Mouse (Mus musculus) natural killer cell, adult 2 months (primary cell): Measurements from ENCODE around the gene Parm1.

Experiments
- DNase-seq, 2 experiments: peaks; one replicate each; pipeline ENCODE4 v3.0.0; 2022; ENCODE audit warnings: low spot score in 2 of 2

Gene Parm1

DNA sequence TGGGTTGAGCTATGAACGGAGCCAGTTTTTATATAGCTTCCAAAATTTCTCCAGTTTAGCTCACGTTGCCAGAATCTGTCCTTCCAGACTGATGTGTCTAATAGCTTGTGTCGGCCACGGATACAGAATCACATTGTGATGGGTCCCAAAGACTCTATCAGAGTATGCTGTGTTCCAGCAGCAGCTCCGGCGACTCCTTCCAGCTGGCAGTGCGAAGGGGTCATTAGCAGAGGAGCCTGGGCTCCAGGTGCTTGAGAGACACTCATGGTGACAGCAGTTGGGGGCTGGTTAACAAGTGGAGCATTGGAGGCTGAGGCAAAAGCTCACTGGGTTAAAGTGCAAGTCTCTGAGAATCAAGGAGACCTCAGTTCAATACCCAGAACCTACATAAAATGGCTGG is 61.5 kb downstream of the Parm1 start:
- DNase-seq: no peak

DNA sequence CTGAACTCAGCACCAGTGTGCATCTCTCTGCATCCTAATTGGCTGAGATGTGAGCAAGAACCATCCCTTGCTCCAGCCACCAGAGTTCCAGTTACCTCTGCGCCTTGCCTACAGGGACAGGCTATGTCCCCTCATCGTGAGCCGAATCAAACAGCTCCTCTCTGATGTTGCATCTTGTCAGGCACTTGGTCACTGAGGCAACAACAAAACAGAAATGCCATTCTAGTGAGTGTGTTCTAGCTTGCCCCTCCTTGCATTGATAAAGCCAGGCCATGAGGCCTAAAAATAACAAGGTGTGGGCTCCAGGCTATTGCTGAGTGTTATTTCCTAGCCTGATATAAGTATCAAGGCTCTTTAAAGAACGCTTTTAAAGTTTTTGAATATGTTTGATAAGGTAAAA is 64.4 kb downstream of the Parm1 start:
- no peak for DNase-seq

DNA sequence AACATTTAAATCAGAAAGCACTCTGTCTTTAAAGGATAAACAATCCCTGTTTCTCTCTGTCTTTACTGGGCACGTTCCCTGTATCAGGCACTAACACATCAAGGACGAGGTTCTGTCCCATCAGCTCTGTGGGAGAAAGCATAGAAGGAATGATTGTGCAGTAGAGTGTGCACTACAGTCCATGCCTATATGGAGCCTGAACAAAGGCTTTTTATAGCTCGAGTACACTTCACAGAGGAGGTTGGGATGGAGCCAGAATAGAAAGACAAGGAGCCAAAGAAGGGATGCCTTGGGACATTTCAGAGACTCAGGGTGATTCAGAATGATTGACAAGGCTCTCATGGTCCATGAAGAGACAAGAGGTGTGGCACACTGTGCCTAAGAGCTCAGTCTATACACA is 68.8 kb downstream of the Parm1 start:
- DNase-seq: no peak

DNA sequence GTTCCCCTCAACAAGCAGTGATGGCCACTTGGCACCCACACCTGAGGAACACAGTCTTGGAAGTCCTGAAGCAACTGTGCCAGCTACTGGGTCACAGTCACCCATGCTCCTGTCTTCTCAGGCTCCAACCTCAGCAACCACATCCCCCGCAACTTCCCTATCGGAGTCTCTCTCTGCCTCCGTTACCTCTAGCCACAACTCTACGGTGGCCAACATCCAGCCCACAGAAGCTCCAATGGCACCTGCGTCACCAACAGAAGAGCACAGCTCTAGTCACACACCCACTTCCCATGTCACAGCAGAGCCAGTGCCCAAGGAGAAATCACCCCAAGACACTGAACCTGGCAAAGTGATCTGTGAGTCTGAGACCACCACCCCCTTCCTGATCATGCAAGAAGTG is 76.7 kb downstream of the Parm1 start:
- DNase-seq: no peak

DNA sequence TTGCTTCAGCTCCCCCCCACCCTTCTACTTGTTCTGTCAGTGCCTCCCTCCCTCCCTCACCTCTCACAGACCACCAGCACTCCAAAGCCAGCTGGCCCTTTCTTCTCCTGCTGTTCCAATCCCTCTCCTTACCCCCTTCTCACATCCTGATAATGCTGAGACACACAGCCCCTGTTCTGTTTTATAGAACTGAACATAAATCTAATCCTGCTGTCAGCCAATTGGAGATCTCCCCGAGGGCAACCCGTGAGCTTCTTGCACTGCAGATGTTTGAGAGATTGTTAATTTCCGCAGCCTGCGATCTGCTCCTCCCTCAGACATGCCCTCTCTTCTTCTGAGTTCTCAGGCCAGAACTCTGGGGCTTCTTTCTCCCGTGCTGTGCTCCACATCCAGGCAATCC is 79.8 kb downstream of the Parm1 start:
- no peak for DNase-seq

DNA sequence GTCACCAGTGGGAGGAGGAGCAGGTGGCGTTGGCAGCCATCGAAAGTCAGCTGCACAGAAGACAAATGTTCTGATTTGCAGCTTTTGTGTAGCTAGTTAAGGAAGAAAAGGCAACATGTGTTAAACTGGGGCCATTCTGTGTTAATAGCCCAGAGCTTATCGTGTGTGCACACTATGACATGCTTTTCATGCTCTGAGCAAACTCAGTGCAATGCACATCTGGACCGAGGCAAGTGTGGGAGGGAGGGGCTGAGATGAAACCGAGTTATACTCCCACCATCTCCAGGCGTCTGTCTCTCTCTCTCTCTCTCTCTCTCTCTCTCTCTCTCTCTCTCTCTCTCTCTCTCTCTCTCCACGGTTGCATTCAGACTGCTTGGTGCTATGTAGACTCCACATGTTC is 82.4 kb downstream of the Parm1 start:
- no peak for DNase-seq

DNA sequence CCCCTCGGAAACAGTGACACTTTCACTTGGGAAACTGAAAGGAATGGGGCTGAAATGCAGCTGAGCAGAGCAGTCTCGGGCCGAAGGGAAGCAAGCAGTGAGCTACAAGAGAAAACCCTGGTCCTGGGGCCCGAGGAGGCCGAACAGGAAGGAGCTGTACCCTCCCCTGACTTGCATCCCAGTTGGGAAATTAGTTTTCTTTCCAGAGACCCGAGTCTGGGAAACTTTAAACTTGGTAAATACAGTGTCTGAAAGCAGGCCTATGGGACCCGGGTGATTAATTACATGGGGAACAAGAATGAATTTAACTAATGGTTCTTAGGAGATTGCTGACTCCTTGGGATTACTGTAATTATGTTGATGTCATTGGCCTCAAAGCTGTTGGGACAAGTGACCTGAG is 85.9 kb downstream of the Parm1 start:
- DNase-seq: no peak

DNA sequence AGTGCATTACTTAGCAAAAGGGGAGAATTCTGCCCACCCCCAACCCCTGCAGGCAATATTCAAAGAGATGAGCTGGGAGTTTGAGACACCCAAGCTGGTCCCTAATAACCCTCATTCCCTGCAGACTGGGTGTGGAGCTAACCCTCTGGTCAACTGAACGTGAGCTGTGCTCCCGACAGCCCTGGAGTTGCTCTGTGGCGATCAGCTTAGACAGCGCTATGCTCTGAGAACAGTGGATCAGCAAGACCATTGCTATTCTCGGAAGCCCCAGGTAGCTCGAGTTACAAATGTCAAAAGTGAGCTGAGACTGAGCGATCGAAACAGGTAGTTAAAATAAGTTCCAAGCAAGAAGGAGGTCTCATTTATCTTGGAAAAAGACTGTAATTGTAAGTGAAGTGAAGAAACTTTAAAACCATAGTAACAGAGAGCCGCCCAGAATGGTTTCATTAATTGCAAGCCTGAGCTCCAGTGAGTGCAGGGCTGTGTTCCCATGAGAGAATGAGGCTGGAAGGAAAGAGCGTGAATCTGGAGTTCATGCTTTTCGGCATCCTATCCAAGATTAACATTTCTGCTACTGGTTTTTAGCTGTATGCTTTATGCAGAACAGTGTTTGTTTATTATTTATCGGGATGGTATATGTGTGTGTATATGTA is 86.5 kb downstream of the Parm1 start:
- DNase-seq: no peak

DNA sequence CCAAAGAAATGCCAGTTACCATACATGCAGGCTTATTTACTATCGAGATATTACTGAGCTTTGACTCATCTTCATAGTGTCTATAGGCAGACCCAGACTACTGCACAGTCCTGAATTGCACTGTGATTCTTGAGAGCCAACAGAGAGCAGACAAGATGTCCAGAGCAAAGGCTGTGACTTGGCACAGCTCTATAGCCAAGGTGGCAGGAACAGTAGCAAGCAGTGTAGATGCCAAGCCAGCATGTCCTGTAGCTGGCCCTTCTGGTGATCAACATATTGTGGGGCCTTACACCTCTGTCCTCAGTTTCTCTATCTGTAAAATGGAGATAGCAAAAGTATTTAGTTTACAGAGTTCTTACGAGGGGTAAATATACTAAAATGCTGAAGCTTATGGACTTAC is 89.8 kb downstream of the Parm1 start:
- no peak for DNase-seq

DNA sequence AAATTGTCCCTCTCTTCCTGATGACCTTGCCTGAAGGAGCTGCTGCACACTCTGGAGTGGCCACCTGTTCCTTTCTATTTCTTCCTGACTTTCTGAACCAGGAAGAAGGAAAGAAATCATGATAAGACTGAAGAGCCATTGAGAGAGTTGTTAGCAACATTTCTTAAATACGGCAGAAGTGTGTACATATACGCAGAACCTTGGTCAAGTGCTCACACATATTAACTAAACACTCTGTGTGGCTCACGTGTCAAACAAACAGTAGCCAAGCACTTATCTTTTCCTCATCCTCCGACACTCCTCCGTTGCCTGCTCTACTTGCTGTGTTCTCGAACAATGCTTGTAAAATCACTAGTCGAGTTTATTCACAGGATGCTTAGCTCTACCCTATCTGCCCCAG is 90.4 kb downstream of the Parm1 start:
- no peak for DNase-seq

DNA sequence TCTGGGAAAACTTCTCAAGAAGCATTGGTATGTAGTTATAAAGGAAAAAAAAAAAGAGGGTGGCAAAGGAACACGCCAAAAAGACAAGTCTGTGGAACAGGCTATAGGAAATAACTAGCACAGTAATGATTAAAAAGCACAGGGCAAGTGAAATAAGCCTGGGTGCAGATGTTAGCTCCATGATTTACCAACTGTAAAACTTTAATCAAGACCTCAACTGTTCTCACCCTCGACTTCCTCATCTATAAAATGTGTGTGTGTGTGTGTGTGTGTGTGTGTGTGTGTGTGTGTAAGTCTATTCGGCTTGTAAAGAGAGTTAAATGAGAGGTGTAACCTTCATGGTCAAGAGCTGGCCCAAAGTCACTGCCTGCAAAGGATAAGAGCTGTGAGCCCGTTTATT is 91.6 kb downstream of the Parm1 start:
- DNase-seq: no peak

DNA sequence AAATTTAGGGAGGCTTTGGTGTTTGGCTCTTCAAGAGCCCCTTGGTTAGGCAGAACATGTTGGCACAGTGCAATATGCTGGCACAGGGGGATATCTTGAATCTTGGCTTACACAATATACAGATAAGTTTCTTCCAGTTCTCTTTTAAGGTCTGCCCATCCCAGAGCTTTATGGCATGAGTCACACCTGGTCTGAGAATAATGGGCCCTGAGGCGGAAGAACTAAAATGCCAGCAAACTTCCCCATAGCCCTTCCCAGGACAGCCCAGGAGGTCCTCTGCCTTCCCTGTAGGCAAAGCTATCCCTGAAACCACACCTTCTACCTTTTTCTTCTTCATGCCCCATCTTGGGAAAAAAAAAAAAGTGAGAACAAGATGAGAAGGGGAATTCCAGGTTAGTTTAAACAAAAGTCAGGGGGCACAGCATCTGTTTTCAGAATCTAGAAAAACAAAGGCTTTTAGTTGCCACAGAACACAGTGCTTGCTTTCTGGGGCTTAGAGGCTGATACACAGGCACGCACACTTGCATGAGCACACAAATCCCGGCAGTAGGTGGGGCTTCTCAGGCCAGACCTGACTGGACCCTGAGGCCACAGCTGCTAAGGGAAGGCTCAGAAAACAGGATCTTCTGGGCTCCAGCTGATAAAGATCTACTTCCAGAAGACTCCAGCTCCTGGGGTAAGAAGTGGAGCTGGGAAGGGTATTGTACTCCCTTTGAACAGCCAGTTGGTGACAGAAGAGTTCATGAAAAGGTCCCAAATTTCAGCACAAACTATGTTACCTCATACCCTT is 92.3 kb downstream of the Parm1 start:
- no peak for DNase-seq

DNA sequence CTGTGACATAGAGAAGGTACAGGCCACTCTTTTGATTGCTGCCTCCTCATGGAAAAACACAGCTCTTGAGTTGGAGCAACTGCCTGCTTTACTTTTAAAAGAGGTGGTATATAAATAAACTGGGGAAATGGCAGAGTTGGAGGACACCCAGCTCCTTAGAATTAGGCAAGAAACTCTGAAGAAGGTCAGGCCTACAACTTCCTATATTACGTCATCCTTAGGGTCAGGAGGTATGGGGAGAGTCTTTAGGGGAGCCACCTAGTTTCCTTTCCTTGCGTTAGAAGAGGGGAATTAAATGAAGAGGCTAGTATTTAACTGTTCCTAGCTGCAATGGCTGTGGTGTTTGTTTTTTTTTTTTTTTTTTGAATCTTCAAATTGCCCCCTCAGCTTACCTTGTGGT is 93.1 kb downstream of the Parm1 start:
- no peak for DNase-seq

DNA sequence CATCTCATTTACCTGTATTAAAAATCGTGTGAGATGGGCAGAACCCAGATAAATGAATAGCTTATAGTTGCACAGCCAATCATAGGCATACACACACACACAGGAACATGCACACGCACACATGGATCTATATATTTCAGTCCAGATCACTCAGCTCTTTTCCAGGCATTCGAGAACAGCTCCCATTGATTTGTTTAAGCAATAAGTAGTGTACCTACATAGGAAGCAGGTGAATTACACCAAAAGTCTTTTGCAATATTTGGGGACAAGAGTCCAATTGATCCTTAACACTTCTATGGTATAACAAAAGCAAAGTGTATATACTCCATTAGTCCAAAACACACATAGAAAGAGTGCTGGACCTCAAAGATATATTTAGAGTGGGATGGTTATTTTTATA is 94.2 kb downstream of the Parm1 start:
- DNase-seq: no peak

DNA sequence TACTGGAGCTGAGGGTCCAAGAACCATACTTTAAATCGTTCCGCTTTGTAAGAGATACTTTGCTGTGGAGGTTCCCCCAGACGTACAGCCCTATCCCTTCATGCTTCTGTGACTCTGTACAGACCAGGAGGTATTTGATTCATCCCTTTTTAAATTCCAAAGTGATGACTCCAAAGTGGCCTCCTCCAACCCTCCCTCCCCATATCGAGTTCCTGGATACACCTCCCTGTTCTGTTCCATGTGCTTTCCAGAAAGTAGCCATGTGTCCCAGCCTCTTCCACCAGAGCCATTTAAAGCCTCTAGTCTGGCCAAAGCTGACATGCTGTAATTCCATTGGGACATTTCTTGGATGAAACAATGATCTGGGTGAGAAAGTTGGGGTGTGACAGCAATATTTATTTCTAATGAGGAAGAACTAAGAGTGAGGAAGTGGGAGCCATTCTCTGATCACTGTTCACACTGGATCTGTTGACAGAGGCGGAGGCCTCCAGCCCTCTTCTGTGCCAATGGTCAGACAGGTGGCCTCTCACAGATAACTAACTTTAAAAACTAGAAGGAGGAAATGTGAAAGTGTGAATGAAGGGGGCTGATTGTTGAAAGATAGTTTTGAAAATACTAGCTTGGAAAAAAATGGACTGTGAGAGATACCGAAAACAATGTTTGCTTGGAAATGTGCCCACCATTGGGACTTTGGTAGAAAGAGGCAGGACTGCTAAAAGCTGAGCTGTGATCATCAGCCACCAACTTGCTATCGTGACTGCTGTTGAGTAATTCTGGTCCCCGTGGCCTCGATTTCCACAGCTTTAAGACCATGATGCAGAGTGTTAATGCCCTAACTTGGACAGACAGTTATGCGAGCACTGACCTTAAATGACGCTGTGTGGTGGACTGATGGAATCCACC is 100.2 kb downstream of the Parm1 start:
- no peak for DNase-seq

DNA sequence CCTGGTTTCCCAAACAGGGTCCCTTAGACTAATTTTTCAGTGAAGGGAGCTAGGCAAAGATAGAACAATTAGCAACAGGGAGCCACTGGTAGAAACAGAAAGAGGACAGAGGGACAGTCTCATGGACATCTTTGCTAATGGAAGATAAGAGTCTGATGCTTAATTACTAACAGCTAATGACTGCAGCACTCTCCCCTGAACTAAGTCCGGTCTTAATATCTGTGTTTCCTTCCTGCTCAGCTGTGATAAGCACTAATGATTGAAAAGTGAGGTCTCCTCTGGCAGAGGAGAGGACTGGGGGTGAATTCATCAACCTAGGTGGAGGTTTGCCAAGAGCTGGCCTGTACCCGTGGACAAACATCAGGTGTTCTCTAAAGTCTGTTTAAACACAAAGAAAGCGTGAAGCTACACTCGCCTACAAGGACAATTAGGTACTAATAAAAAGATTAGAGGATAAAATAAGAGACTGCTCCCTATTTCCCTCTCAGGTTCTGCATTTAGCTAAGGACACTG is 101.3 kb downstream of the Parm1 start:
- no peak for DNase-seq

DNA sequence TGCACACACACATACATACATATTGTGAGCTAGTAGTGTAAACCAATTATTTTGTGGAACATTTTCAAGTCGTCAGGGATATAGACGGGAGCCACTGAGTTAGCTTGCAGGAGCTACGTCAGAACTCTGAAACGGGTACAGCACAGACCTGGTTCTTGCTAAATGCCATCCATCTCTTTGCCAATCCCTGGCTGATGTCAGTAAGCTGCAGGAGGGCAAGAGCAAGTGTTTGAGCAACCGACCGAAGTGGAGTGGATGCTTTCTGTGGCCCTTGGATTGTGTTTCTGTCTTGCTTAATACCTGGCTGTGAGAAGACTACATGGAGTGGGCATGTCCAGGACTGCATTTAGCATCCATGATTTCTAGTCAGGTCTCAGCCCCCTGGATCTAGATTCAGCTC is 103.8 kb downstream of the Parm1 start:
- DNase-seq: no peak

DNA sequence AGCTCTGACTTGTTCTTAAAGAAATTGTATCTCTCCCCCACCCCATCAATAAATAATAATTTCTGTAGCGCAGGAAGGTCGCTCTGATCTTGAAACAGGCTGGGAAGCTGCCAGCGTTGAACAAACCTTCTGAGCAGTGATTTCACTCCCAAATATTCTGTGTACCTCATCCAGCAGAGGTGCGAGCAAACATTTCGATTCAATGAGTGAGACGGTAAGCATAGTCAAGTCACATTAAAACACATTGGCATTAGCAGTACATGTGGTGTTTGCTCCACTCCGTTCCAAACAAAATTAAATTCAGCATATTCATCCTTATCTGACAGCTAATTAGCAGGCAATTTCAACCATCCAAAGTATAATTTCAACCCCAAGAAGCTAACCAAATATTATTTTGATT is 109.4 kb downstream of the Parm1 start:
- no peak for DNase-seq

DNA sequence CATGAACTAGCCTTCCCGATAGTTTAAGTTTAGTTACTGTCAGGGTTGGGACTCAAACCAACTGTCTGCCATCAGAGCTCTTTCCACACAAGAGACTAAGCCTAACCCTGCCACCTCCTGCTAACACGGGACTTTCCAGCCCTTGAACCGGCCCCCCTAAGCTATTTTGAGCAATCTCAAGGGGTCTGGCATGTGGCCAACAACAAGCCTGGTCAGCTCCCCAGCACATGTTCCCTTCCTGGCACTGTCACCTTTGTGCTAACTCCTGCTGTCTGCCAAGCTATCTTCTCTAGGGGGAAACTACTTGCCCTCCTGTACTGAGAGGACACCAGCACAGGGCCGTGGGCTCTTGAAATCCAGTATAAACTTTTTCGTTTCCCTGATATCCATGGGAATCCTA is 112.1 kb downstream of the Parm1 start:
- DNase-seq: no peak

DNA sequence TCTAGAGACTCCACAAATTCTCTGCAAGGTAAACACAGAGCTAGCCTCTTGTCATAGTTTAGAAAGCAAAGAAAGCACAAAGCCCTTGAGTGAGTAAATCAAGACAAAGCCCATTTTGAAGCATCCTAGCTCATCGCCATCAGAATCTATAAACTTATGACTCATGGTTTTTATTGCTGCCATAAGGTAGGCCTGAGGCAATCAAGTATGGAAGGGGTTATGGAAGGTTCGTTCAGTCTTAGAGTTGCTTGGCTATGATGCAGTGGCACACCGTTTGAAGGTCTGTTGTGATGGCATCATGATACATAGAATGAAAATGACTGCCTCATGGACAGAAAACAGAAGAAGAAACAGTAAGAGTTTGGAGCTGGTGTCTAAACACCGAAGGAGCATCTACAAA is 133.9 kb downstream of the Parm1 start:
- DNase-seq: no peak

DNA sequence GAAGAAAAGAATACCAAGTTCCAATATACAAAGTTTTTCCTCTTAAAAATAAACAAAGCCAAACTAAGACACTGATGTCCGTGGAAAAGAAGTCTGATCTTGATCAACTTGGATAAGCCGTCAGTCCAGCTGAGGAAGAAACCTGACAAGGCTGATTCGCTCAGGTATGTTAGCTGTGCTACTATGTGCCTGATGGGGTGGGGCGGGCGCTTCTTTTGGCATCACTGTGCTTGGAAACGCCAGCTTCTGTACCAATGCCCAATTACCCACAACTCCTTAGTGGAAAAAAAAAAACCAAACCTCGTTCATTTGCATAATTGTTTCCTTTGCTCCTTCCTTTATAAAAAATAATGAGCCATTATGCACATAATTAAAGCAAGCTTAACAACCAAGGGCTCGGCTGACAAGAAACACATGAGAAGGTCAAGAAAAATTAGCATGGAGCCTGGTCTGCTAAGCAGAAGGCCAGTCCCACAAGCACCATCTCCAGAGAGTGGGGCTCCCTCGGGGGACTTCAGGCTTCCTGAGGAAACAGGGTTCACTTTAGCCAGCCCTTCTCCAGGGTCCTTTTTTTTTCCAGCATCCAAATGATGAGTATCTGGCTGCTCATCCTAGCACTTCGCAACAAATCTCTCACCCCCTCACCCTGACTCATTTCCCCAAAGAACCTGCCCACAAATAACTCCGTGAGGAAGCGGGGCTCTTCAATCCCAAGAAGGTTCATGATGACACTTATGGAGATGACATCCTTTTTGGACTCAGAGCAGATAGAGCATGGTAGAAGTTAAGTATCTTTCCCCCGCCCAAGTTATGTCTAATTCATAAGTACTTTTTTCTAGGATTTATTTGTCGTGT is 135.9 kb downstream of the Parm1 start:
- no peak for DNase-seq
